Mouse (Mus musculus) liver, embryonic 16.5 days (tissue): ENCODE measurements around the gene Aldh3a2. TPM values are rescaled to one million over a fixed set of nuclear protein-coding genes. Genes with fewer than 3 reads are reported as not detected.
"Not testable (repeated sequence)": the region's sequence is repeated elsewhere in the genome, so short reads cannot be mapped to it uniquely, and the experiment has no call there.

ENCODE experiments used
- ATAC-seq: fragments of 200-750 bp; cut with Nextera tagmentation; 2 replicates; pipeline ENCODE4 v1.8.0; 2017; ENCODE audit warnings: low read depth, mild to moderate bottlenecking, moderate number of reproducible peaks, moderate library complexity
- H3K27ac ChIP-seq: fragments of 300-500 bp; sonication (generic); 2 replicates; pipeline ENCODE4 v1.5.1; 2014; ENCODE audit warnings: mild to moderate bottlenecking, low read length
- H3K27me3 ChIP-seq: fragments of 300-500 bp; sonication (generic); 2 replicates; pipeline ENCODE4 v1.6.1; 2014; ENCODE audit warnings: low read depth, low read length, mixed read lengths; ENCODE audit not compliant: control insufficient read depth, insufficient read depth
- H3K36me3 ChIP-seq: fragments of 300-500 bp; sonication (generic); 2 replicates; pipeline ENCODE4 v1.6.1; 2014; ENCODE audit warnings: mild to moderate bottlenecking; ENCODE audit not compliant: control insufficient read depth, insufficient read depth
- H3K4me1 ChIP-seq: fragments of 300-500 bp; sonication (generic); 2 replicates; pipeline ENCODE4 v1.6.1; 2014; ENCODE audit warnings: low read depth, low read length, mixed read lengths; ENCODE audit not compliant: control insufficient read depth
- H3K4me2 ChIP-seq: fragments of 300-500 bp; sonication (generic); 2 replicates; pipeline ENCODE4 v1.6.1; 2014; ENCODE audit warnings: low read depth, low read length, mixed read lengths
- H3K4me3 ChIP-seq: fragments of 300-500 bp; sonication (generic); 2 replicates; pipeline ENCODE4 v1.5.1; 2014; ENCODE audit warnings: low read depth, mild to moderate bottlenecking, low read length
- H3K9ac ChIP-seq: fragments of 300-500 bp; sonication (generic); 2 replicates; pipeline ENCODE4 v1.6.1; 2014; ENCODE audit warnings: low read depth, low read length
- H3K9me3 ChIP-seq: fragments of 300-500 bp; sonication (generic); replicated peaks from 2 replicates; pipeline ENCODE4 v1.6.1; 2016; ENCODE audit warnings: low read length; ENCODE audit not compliant: control insufficient read depth
- WGBS: fragments of 180-500 bp; shearing (Covaris S2); extraction: QIAGEN DNeasy Blood & Tissue Kit; methylation state at CpG from one replicate; pipeline ENCODE4 v1.1.7; 2014; ENCODE audit not compliant: insufficient replicate concordance; 5-methylcytosine and 5-hydroxymethylcytosine counted together
- polyA plus RNA-seq: library from polyadenylated mRNA; unstranded; fragments of >200 nt; fragmentation: Nextera tagmentation; extraction: Ambion mirVana; gene quantifications from 2 replicates; pipeline ENCODE4 v1.2.1, GENCODE M21; 2015

Aldh3a2 gene
- polyA plus RNA-seq, 1 experiment from 2014 or later, result 40.9 TPM

GRCm38 (mm10) chr11:61202186-61202585 is 65.1 kb downstream of the Aldh3a2 start:
- ATAC-seq, result no peak
- H3K4me1 ChIP-seq, result no peaks in the 10 kb centered on the region
- WGBS, result 67% methylated on average over 6 of the region's 6 CpGs

GRCm38 (mm10) chr11:61199620-61200362 is 67.5 kb downstream of the Aldh3a2 start:
- Histone ChIP-seq H3K36me3 (no peaks in the 10 kb centered on the region), H3K27ac (no peak overlapping the region), H3K9ac (no peak overlapping the region), H3K27me3 (no peaks in the 10 kb centered on the region), H3K4me3 (no peak overlapping the region), H3K4me2 (no peak overlapping the region), H3K4me1 (no peaks in the 10 kb centered on the region), H3K9me3 (no peaks in the 10 kb centered on the region)
- 58% methylated on average over 4 of the region's 4 CpGs for WGBS
- ATAC-seq, result no peak

More at GRCm38 (mm10) chr11:61202186-61202585, 65.1 kb downstream of the Aldh3a2 start:
- Histone ChIP-seq H3K27me3 (no peaks in the 10 kb centered on the region), H3K4me3 (no peak overlapping the region), H3K9me3 (no peaks in the 10 kb centered on the region), H3K9ac (no peak overlapping the region), H3K27ac (no peak overlapping the region), H3K4me2 (no peak overlapping the region), H3K36me3 (no peaks in the 10 kb centered on the region)

DNA sequence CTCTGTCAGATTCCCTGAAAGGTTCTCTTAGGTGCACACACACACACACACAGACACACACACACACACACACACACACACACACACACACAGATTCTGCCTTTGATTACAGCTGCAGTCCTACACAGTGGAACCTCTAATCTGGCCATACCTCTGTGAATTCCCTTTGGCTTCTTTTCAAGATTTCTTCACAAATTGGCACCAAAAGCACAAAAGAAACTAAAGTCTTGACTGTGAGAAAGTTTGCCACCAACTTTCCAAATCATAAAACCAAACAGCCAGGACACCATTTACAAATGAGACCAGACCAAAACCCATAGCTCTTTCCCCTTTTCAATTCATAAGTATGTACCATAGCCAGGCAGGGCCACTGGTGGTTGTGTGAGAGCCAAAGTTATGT is 69.3 kb downstream of the Aldh3a2 start:
- no peaks in the 10 kb centered on the region for H3K4me1 ChIP-seq
- ATAC-seq, result no peak
- H3K9me3 ChIP-seq, result no peaks in the 10 kb centered on the region
- no peak overlapping the region for H3K27ac ChIP-seq
- H3K36me3 ChIP-seq, result no peaks in the 10 kb centered on the region
- no peak overlapping the region for H3K4me3 ChIP-seq
- peaks cover 8% of the 10 kb centered on the region for H3K27me3 ChIP-seq
- H3K4me2 ChIP-seq, result no peak overlapping the region
- H3K9ac ChIP-seq, result no peak overlapping the region

DNA sequence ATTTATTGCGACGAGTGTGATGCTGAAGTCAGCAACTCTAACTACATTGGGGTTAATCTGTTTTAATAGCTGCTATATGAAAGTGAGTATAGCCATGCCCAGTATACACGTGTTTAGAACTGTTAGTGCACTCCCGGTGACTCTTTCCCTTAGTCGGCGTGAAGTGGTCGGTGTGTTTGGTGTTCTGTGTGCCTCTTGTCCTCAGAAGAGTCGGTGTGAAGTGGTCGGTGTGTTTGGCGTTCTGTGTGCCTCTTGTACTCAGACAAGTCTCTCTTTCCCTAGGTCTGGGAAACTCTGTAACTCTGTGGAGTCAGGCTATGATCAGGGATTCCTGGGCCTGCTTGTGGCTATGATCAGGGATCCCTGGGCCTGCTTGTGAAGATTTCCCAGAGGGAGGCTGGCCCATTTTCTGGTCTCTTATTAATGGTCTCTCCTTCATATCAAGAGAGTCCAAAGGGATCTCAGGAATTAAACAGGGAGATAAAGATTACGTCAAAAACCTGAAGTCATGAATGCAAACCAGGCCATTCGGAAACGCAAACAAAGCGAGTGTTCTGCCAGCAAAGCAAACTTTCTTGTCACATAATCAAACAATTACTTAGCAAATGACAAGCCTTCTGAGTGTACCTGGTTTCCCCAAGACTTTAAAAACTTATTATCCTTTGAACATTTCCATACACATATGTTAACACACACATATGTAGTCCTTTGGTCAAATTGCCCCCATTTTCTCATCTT is 70.5 kb downstream of the Aldh3a2 start:
- H3K4me2 ChIP-seq, result no peak overlapping the region
- no peak for ATAC-seq
- H3K9ac ChIP-seq, result no peak overlapping the region
- H3K4me3 ChIP-seq, result no peak overlapping the region
- WGBS, result 64% methylated on average over 14 of the region's 14 CpGs
- no peaks in the 10 kb centered on the region for H3K9me3 ChIP-seq
- H3K36me3 ChIP-seq, result no peaks in the 10 kb centered on the region
- H3K4me1 ChIP-seq, result no peaks in the 10 kb centered on the region
- H3K27me3 ChIP-seq, result peaks cover 8% of the 10 kb centered on the region
- no peak overlapping the region for H3K27ac ChIP-seq

GRCm38 (mm10) chr11:61193392-61193791 is 73.9 kb downstream of the Aldh3a2 start:
- Histone ChIP-seq H3K36me3 (no peaks in the 10 kb centered on the region), H3K9me3 (no peaks in the 10 kb centered on the region)
- ATAC-seq, result peak; percentile 51; the same call in 1 of the 2 replicates

GRCm38 (mm10) chr11:61192779-61193178 is 74.5 kb downstream of the Aldh3a2 start:
- H3K36me3 ChIP-seq, result no peaks in the 10 kb centered on the region
- no peak overlapping the region for H3K27ac ChIP-seq
- no peak overlapping the region for H3K4me2 ChIP-seq
- H3K27me3 ChIP-seq, result peaks cover 8% of the 10 kb centered on the region
- no peaks in the 10 kb centered on the region for H3K9me3 ChIP-seq
- 100% methylated on average over 2 of the region's 2 CpGs for WGBS
- H3K4me1 ChIP-seq, result no peaks in the 10 kb centered on the region
- H3K4me3 ChIP-seq, result no peak overlapping the region
- no peak for ATAC-seq
- H3K9ac ChIP-seq, result no peak overlapping the region

More at GRCm38 (mm10) chr11:61193392-61193791, 73.9 kb downstream of the Aldh3a2 start:
- Histone ChIP-seq H3K4me3 (no peak overlapping the region), H3K9ac (no peak overlapping the region), H3K4me1 (no peaks in the 10 kb centered on the region), H3K4me2 (no peak overlapping the region), H3K27ac (no peak overlapping the region), H3K27me3 (peaks cover 8% of the 10 kb centered on the region)
- 2% methylated on average over 9 of the region's 9 CpGs for WGBS

GRCm38 (mm10) chr11:61192123-61192522 is 75.1 kb downstream of the Aldh3a2 start:
- ATAC-seq, H3K27ac ChIP-seq, H3K9ac ChIP-seq, H3K27me3 ChIP-seq, H3K4me3 ChIP-seq, H3K4me2 ChIP-seq, H3K36me3 ChIP-seq, H3K9me3 ChIP-seq, H3K4me1 ChIP-seq: not testable (repeated sequence)
- 80% methylated on average over 7 of the region's 10 CpGs for WGBS

DNA sequence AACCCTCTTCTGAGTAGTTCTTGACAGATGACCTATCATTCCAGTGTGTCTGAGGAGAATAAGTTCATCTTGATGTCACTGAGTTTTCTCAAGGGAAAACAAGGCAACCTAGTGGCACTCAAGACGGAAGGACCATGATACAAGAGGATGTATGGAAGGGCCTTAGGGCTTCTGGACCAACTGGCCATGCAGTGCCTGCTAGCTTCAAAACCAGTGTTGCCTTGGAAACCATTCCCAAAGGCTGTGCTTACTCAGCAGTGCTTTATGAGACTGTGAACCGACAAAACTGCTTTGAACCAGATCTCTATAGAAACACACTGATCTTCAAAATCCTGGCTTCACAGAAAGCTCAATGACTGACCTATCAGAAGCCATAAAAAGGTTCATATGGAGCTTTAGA is 76.5 kb downstream of the Aldh3a2 start:
- WGBS, result 67% methylated on average over 2 of the region's 2 CpGs
- H3K36me3 ChIP-seq, result no peaks in the 10 kb centered on the region
- no peak for ATAC-seq
- no peak overlapping the region for H3K27ac ChIP-seq
- H3K4me1 ChIP-seq, result no peaks in the 10 kb centered on the region
- no peaks in the 10 kb centered on the region for H3K9me3 ChIP-seq
- peaks cover 8% of the 10 kb centered on the region for H3K27me3 ChIP-seq
- no peak overlapping the region for H3K9ac ChIP-seq
- no peak overlapping the region for H3K4me3 ChIP-seq
- H3K4me2 ChIP-seq, result no peak overlapping the region

DNA sequence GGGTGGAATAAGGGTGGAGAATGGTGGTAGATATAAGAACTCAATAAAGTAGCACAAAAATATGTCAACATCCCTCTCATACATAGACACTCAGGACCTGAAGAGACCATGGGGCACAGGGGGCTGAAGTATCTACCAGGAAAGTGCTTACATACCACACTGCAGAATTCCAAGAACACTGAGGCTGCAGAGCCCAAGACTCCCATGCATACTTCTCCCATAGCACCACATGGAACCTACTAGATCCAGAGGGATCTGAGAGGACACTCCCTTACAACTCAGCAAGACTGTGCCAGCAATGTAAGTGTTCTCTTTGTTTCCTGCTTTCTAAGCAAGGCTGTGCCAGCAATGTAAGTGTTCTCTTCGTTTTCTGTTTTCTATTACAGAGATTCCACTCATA is 83.4 kb downstream of the Aldh3a2 start:
- Histone ChIP-seq H3K4me1 (no peaks in the 10 kb centered on the region), H3K9ac (no peak overlapping the region), H3K4me2 (no peak overlapping the region), H3K9me3 (no peaks in the 10 kb centered on the region), H3K27ac (no peak overlapping the region), H3K27me3 (no peaks in the 10 kb centered on the region), H3K4me3 (no peak overlapping the region), H3K36me3 (no peaks in the 10 kb centered on the region)
- no peak for ATAC-seq
- 46% methylated on average over 1 of the region's 1 CpGs for whole genome bisulfite sequencing
